Comparison of ENCODE assay signal across 9 mouse cellular contexts in the genomic region with DNA sequence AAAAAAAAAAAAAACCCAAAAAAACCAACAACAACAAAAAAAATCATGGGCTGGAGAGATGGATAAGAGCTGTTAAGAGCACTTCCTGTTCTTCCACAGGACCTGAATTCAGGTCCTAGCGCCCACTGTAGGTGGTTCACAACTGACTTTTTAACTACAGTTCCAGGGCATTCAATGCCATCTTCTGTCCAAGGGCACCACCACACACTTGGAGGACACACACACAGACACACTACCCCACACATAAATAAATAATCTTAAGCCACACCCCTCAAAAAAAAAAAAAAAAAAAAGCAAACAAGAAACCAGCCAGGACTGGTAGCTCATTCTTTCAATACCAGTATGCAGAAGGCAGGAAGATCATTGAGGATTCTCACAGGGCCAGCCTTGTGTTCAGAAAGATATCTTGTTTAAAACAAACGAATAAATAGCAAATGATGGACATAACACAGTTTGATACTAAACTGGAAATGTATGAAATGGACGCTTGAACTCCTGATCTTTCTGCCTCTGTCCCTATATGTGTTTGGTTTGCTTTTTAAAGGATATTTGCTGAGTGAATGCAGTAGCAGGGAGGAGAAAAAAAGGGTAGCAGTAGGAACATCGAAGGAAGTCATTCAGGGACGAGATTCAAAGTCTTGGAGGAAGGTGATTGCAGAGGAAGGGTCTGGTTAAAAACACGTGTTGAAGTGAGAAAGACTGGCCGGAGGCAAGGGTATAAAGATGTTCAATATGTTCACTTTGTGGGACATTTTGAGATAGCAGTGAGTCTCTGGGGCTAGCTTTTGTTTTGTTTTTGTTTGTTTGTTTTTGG. TPM values are rescaled to one million over a fixed set of nuclear protein-coding genes. Genes with fewer than 3 reads are reported as not detected.
A peak's percentile ranks its signal among the peaks of the same experiment; 100 is the strongest.
DNase-seq lines count a peak whose midpoint lies in the region; ATAC-seq lines count a peak whose summit lies in the region.
"Had no signal": no experiment of that assay in that cellular context is flagged by ENCODE, and none has a peak within 500 bp of the region (broad histone marks: within the 10 kb centered on the region; RNA-seq: fewer than 3 reads in every experiment).

No protein-coding gene starts in this region.

- 24% methylated on average over 7 of the region's 7 CpGs for WGBS in embryonic facial prominence, embryonic 10.5 days
- WGBS in intestine, embryonic 15.5 days, result 20% methylated on average over 7 of the region's 7 CpGs
- WGBS in neural tube, embryonic 12.5 days, result 25% methylated on average over 7 of the region's 7 CpGs

- no peaks in the 10 kb centered on the region for H3K9me3 ChIP-seq in embryonic facial prominence, embryonic 10.5 days
- H3K9me3 ChIP-seq in intestine, embryonic 15.5 days, result no peaks in the 10 kb centered on the region
- no peaks in the 10 kb centered on the region for H3K9me3 ChIP-seq in neural tube, embryonic 12.5 days

- DNase-seq in embryo, embryonic 11 days, result peak; percentile 5
- no peak for DNase-seq in embryo, embryonic 10 days (ENCODE audit: low spot score)
- DNase-seq in 3T3-L1 (ENCODE audit: low read depth, low spot score), result peak; percentile 62
- DNase-seq in embryonic facial prominence, embryonic 10.5 days (ENCODE audit: low spot score), result no peak
- DNase-seq in urinary bladder, postnatal 36 days (ENCODE audit: low spot score in 2 of 2), result no peak
- DNase-seq in left cerebral cortex, adult 9 months (ENCODE audit: low spot score in 2 of 2), result no peak

- peak overlapping the region; percentile 64 for H3K4me2 ChIP-seq in intestine, embryonic 15.5 days (replicated peaks)
- peak overlapping the region; percentile 64 for H3K4me2 ChIP-seq in neural tube, embryonic 12.5 days (replicated peaks)

- peak overlapping the region; percentile 97 for H3K4me3 ChIP-seq in embryonic facial prominence, embryonic 10.5 days
- peak overlapping the region; percentile 89 for H3K4me3 ChIP-seq in intestine, embryonic 15.5 days (replicated peaks)
- H3K4me3 ChIP-seq in neural tube, embryonic 12.5 days, result peak overlapping the region; percentile 82

- H3K27me3 ChIP-seq in embryonic facial prominence, embryonic 10.5 days (replicated peaks; ENCODE audit: low read depth, poor library complexity, severe bottlenecking), result no peaks in the 10 kb centered on the region
- H3K27me3 ChIP-seq in intestine, embryonic 15.5 days (replicated peaks), result no peaks in the 10 kb centered on the region
- no peaks in the 10 kb centered on the region for H3K27me3 ChIP-seq in neural tube, embryonic 12.5 days (replicated peaks)
- H3K27me3 ChIP-seq: Patski had no signal

- H3K27ac ChIP-seq in embryonic facial prominence, embryonic 10.5 days (replicated peaks), result peak overlapping the region; percentile 98
- peak overlapping the region; percentile 97 for H3K27ac ChIP-seq in intestine, embryonic 15.5 days
- H3K27ac ChIP-seq in neural tube, embryonic 12.5 days, result peak overlapping the region; percentile 80; the same call in 1 of the 2 replicates

- H3K36me3 ChIP-seq in embryonic facial prominence, embryonic 10.5 days (replicated peaks), result peaks cover 5% of the 10 kb centered on the region
- no peaks in the 10 kb centered on the region for H3K36me3 ChIP-seq in intestine, embryonic 15.5 days
- no peaks in the 10 kb centered on the region for H3K36me3 ChIP-seq in neural tube, embryonic 12.5 days

- peaks cover 15% of the 10 kb centered on the region for H3K4me1 ChIP-seq in embryonic facial prominence, embryonic 10.5 days
- H3K4me1 ChIP-seq in intestine, embryonic 15.5 days (replicated peaks), result 0 out of 2 replicates have a peak, but pooled peaks cover 4% of the 10 kb centered on the region
- H3K4me1 ChIP-seq in neural tube, embryonic 12.5 days, result peaks cover 4% of the 10 kb centered on the region

- ATAC-seq in intestine, embryonic 15.5 days, result no peak
- no peak for ATAC-seq in neural tube, embryonic 12.5 days (ENCODE audit: low FRiP score, low read depth)

- peak overlapping the region; percentile 85 for H3K9ac ChIP-seq in intestine, embryonic 15.5 days
- peak overlapping the region; percentile 66 for H3K9ac ChIP-seq in neural tube, embryonic 12.5 days

RNA-seq across cellular contexts. Expression of a gene that starts 1.1 kb away (rescaled TPM):
- 86.0 and 87.4 TPM in 2 replicates for polyA plus RNA-seq in embryonic facial prominence, embryonic 10.5 days (2016; fragmentation: Nextera tagmentation; extraction: Ambion mirVana)
- polyA plus RNA-seq in intestine, embryonic 15.5 days (2015; fragmentation: Nextera tagmentation; extraction: Ambion mirVana), result 44.3 and 51.7 TPM in 2 replicates
- polyA plus RNA-seq in neural tube, embryonic 12.5 days (2016; fragmentation: Nextera tagmentation; extraction: Ambion mirVana), result 47.8 and 47.9 TPM in 2 replicates

RNA-seq across cellular contexts. Expression of a gene that starts 37.5 kb away (rescaled TPM):
- polyA plus RNA-seq in embryonic facial prominence, embryonic 10.5 days (2016; fragmentation: Nextera tagmentation; extraction: Ambion mirVana), result 40.9 and 49.6 TPM in 2 replicates
- polyA plus RNA-seq in intestine, embryonic 15.5 days (2015; fragmentation: Nextera tagmentation; extraction: Ambion mirVana), result 52.7 and 56.2 TPM in 2 replicates
- 38.4 and 44.0 TPM in 2 replicates for polyA plus RNA-seq in neural tube, embryonic 12.5 days (2016; fragmentation: Nextera tagmentation; extraction: Ambion mirVana)

RNA-seq across cellular contexts. Expression of a gene that starts 59.5 kb away (rescaled TPM):
- 5.3 and 5.7 TPM in 2 replicates for polyA plus RNA-seq in embryonic facial prominence, embryonic 10.5 days (2016; fragmentation: Nextera tagmentation; extraction: Ambion mirVana)
- 13.9 and 14.7 TPM in 2 replicates for polyA plus RNA-seq in intestine, embryonic 15.5 days (2015; fragmentation: Nextera tagmentation; extraction: Ambion mirVana)
- polyA plus RNA-seq in neural tube, embryonic 12.5 days (2016; fragmentation: Nextera tagmentation; extraction: Ambion mirVana), result 8.2 and 8.3 TPM in 2 replicates

Comparison
In these comparisons a context has a peak if more than half of its experiments do, and no peak if none do; other contexts are left out.
1. DNase-seq: peak in embryo, embryonic 11 days (single experiment) and 3T3-L1 (single experiment); none in embryo, embryonic 10 days (single experiment), embryonic facial prominence, embryonic 10.5 days (single experiment), urinary bladder, postnatal 36 days (0 of 2) and left cerebral cortex, adult 9 months (0 of 2).
2. Peak in every context shown above with its lines, with median percentiles within 50 percentile points of each other: H3K27ac ChIP-seq and H3K4me3 ChIP-seq.